Mouse (Mus musculus): Measurements from ENCODE around the gene Gabbr2.
A peak's percentile ranks its signal among the peaks of the same experiment; 100 is the strongest.

The Gabbr2 gene

GRCm38 (mm10) chr4:46991016-46991958 lies at the start of gene Gabbr2:
Gabbr2 (minus strand) TSS chr4:46991873.
- ATAC-seq (ENCODE audit: insufficient number of reproducible peaks, low FRiP score, low TSS enrichment) = peak; percentile 28

- no peak for ATAC-seq (ENCODE audit: insufficient number of reproducible peaks, low FRiP score, low TSS enrichment)
Measured at GRCm38 (mm10) chr4:47039586-47039985, 47.9 kb upstream of the Gabbr2 start.

GRCm38 (mm10) chr4:47037321-47037657 lies 45.6 kb upstream of the Gabbr2 start:
- peak; percentile 54 for ATAC-seq (ENCODE audit: insufficient number of reproducible peaks, low FRiP score, low TSS enrichment)

- 0 out of 2 replicates have a peak, but pooled peaks have one; percentile 29 for ATAC-seq (ENCODE audit: insufficient number of reproducible peaks, low FRiP score, low TSS enrichment)
Measured at GRCm38 (mm10) chr4:47036486-47037320, 45.0 kb upstream of the Gabbr2 start.

GRCm38 (mm10) chr4:47035536-47035935 lies 43.9 kb upstream of the Gabbr2 start:
- no peak for ATAC-seq (ENCODE audit: insufficient number of reproducible peaks, low FRiP score, low TSS enrichment)

- no peak for ATAC-seq (ENCODE audit: insufficient number of reproducible peaks, low FRiP score, low TSS enrichment)
Measured at GRCm38 (mm10) chr4:47032171-47032570, 40.5 kb upstream of the Gabbr2 start.

GRCm38 (mm10) chr4:47028791-47029190 lies 37.1 kb upstream of the Gabbr2 start:
- ATAC-seq (ENCODE audit: insufficient number of reproducible peaks, low FRiP score, low TSS enrichment) = no peak

- no peak for ATAC-seq (ENCODE audit: insufficient number of reproducible peaks, low FRiP score, low TSS enrichment)
Measured at GRCm38 (mm10) chr4:47023949-47024348, 32.3 kb upstream of the Gabbr2 start.

GRCm38 (mm10) chr4:47022804-47023603 lies 31.3 kb upstream of the Gabbr2 start:
- no peak for ATAC-seq (ENCODE audit: insufficient number of reproducible peaks, low FRiP score, low TSS enrichment)

GRCm38 (mm10) chr4:47020563-47020962 lies 28.9 kb upstream of the Gabbr2 start:
- ATAC-seq (ENCODE audit: insufficient number of reproducible peaks, low FRiP score, low TSS enrichment) = no peak

GRCm38 (mm10) chr4:47015156-47015555 lies 23.5 kb upstream of the Gabbr2 start:
- ATAC-seq (ENCODE audit: insufficient number of reproducible peaks, low FRiP score, low TSS enrichment) = no peak

GRCm38 (mm10) chr4:47012476-47012875 lies 20.8 kb upstream of the Gabbr2 start:
- no peak for ATAC-seq (ENCODE audit: insufficient number of reproducible peaks, low FRiP score, low TSS enrichment)

- no peak for ATAC-seq (ENCODE audit: insufficient number of reproducible peaks, low FRiP score, low TSS enrichment)
Measured at GRCm38 (mm10) chr4:47010400-47011231, 18.9 kb upstream of the Gabbr2 start.

GRCm38 (mm10) chr4:47000626-47001395 lies 9.1 kb upstream of the Gabbr2 start:
- no peak for ATAC-seq (ENCODE audit: insufficient number of reproducible peaks, low FRiP score, low TSS enrichment)

GRCm38 (mm10) chr4:46997969-46998368 lies 6.3 kb upstream of the Gabbr2 start:
- no peak for ATAC-seq (ENCODE audit: insufficient number of reproducible peaks, low FRiP score, low TSS enrichment)

GRCm38 (mm10) chr4:46992827-46993473 lies 1.3 kb upstream of the Gabbr2 start:
- no peak for ATAC-seq (ENCODE audit: insufficient number of reproducible peaks, low FRiP score, low TSS enrichment)

GRCm38 (mm10) chr4:46991959-46992316 lies 265 bp upstream of the Gabbr2 start:
- ATAC-seq (ENCODE audit: insufficient number of reproducible peaks, low FRiP score, low TSS enrichment) = peak; percentile 2; the same call in 1 of the 2 replicates

GRCm38 (mm10) chr4:46990281-46991015 lies 1.2 kb downstream of the Gabbr2 start:
- 0 out of 2 replicates have a peak, but pooled peaks have one; percentile 1 for ATAC-seq (ENCODE audit: insufficient number of reproducible peaks, low FRiP score, low TSS enrichment)

Measured in cerebellum, adult (tissue).